Mouse (Mus musculus) testis, adult 2 months (tissue): ENCODE data around the gene Lingo1.

Source experiments
- CTCF ChIP-seq: fragments of 200-500 bp; IDR thresholded peaks from 2 replicates; pipeline ENCODE4 v1.5.1; 2012; ENCODE audit warnings: low read depth, mild to moderate bottlenecking, inconsistent platforms, low read length, moderate library complexity; ENCODE audit not compliant: control insufficient read depth, insufficient read depth, insufficient replicate concordance
- POLR2A ChIP-seq: fragments of 200-500 bp; IDR thresholded peaks from 2 replicates; pipeline ENCODE4 v1.6.1; 2012; ENCODE audit warnings: low read depth, mild to moderate bottlenecking, inconsistent platforms, low read length, moderate library complexity; ENCODE audit not compliant: control insufficient read depth

GRCm38 (mm10) chr9:56662946-56663345 lies 133.3 kb downstream of the Lingo1 start:
- TF ChIP-seq POLR2A (no peak), CTCF (no peak)
